Mouse (Mus musculus): ENCODE data around the gene Kcnmb1. TPM values are rescaled to one million over a fixed set of nuclear protein-coding genes. Genes with fewer than 3 reads are reported as not detected.

Gene Kcnmb1
- 0.11 TPM for polyA plus RNA-seq (2017; shearing (Covaris generic))

GRCm38 (mm10) chr11:33962688-33963407, at the start of gene Kcnmb1:
Gene Kcnmb1 (plus strand): TSS chr11:33963013.

DNA sequence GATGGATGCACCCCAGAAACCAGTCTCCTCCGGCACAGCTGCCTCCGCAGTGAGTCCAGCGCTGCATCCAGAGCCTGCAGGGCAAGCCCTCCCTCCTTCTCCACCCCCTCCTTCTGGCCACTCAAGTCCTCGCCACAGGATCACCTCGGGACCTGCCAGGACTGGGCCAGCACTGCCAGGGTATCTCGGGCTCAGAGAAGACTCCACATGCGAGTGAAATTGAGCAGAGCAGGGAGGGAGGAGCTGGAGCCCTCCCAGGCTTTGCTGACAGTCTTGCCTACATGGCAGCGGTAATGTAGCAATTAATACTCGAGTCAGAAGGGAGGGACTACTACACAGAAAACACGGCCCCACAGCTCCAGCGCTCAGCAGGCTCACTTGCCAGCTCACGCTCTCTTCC, 30.1 kb downstream of the Kcnmb1 start, which contains the start of gene Kcnip1:
Kcnip1 (minus strand) TSS at position 215 of the 400 bp plus-strand sequence.

Other genes with a start within 250 kb of the Kcnmb1 start
- not detected for gene Kcnip1, start 30.1 kb downstream of the Kcnmb1 start, polyA plus RNA-seq (2017; shearing (Covaris generic))
- 242 TPM for gene Lcp2, start 83.9 kb downstream of the Kcnmb1 start, polyA plus RNA-seq (2017; shearing (Covaris generic))
- not detected for gene 4930469K13Rik, start 135.5 kb downstream of the Kcnmb1 start, polyA plus RNA-seq (2017; shearing (Covaris generic))
- gene Foxi1, start 245.1 kb downstream of the Kcnmb1 start, polyA plus RNA-seq (2017; shearing (Covaris generic)), result not detected

All from naive thymus-derived CD4-positive, alpha-beta T cell, adult 5 months (primary cell).